Mouse (Mus musculus): Measurements from ENCODE around the gene Abr. TPM values are rescaled to one million over a fixed set of nuclear protein-coding genes. Genes with fewer than 3 reads are reported as not detected.
A peak's percentile ranks its signal among the peaks of the same experiment; 100 is the strongest.

The Abr gene
- polyA plus RNA-seq, 1 experiment from 2014 or later = 37.5 TPM

- 17% methylated on average over 4 of the region's 4 CpGs for WGBS
Observed at GRCm38 (mm10) chr11:76525646-76526351, 96.3 kb downstream of the Abr start.

GRCm38 (mm10) chr11:76524947-76525346 lies 97.2 kb downstream of the Abr start:
- no peak overlapping the region for H3K9ac ChIP-seq
- peaks cover 8% of the 10 kb centered on the region for H3K27me3 ChIP-seq
- no peaks in the 10 kb centered on the region for H3K9me3 ChIP-seq
- H3K4me1 ChIP-seq = peaks cover 45% of the 10 kb centered on the region
- H3K4me2 ChIP-seq (replicated peaks) = peak overlapping the region; percentile 25
- 0 out of 2 replicates have a peak, but pooled peaks have one; percentile 17 for ATAC-seq (ENCODE audit: low FRiP score, low read depth)
- 3% methylated on average over 8 of the region's 8 CpGs for WGBS
- no peak overlapping the region for H3K27ac ChIP-seq
- H3K4me3 ChIP-seq = no peak overlapping the region
- 0 out of 2 replicates have a peak, but pooled peaks cover 3% of the 10 kb centered on the region for H3K36me3 ChIP-seq

More at GRCm38 (mm10) chr11:76525646-76526351, 96.3 kb downstream of the Abr start:
- Histone ChIP-seq H3K9ac (no peak overlapping the region), H3K9me3 (no peaks in the 10 kb centered on the region), H3K4me3 (no peak overlapping the region), H3K4me1 (peaks cover 45% of the 10 kb centered on the region), H3K36me3 (0 out of 2 replicates have a peak, but pooled peaks cover 3% of the 10 kb centered on the region), H3K27ac (peak overlapping the region; percentile 40; the same call in 1 of the 2 replicates), H3K27me3 (peaks cover 8% of the 10 kb centered on the region), H3K4me2 (replicated peaks) (peak overlapping the region; percentile 25)
- peak; percentile 74 for ATAC-seq (ENCODE audit: low FRiP score, low read depth)

GRCm38 (mm10) chr11:76523356-76523755 lies 98.8 kb downstream of the Abr start:
- Histone ChIP-seq H3K4me3 (no peak overlapping the region), H3K36me3 (0 out of 2 replicates have a peak, but pooled peaks cover 3% of the 10 kb centered on the region), H3K9ac (no peak overlapping the region), H3K9me3 (no peaks in the 10 kb centered on the region), H3K27me3 (peaks cover 4% of the 10 kb centered on the region; the same call in 1 of the 2 replicates), H3K27ac (no peak overlapping the region), H3K4me1 (peaks cover 32% of the 10 kb centered on the region), H3K4me2 (replicated peaks) (no peak overlapping the region)
- 41% methylated on average over 4 of the region's 4 CpGs for WGBS
- ATAC-seq (ENCODE audit: low FRiP score, low read depth) = no peak

- peaks cover 23% of the 10 kb centered on the region for H3K4me1 ChIP-seq
- 0 out of 2 replicates have a peak, but pooled peaks cover 3% of the 10 kb centered on the region for H3K36me3 ChIP-seq
- no peak overlapping the region for H3K4me3 ChIP-seq
- no peaks in the 10 kb centered on the region for H3K9me3 ChIP-seq
- no peak overlapping the region for H3K9ac ChIP-seq
- WGBS = 90% methylated on average over 6 of the region's 6 CpGs
- no peaks in the 10 kb centered on the region for H3K27me3 ChIP-seq
- no peak overlapping the region for H3K4me2 ChIP-seq (replicated peaks)
- H3K27ac ChIP-seq = no peak overlapping the region
- no peak for ATAC-seq (ENCODE audit: low FRiP score, low read depth)
Observed at GRCm38 (mm10) chr11:76520889-76521288, 101.2 kb downstream of the Abr start.

- Histone ChIP-seq H3K9me3 (no peaks in the 10 kb centered on the region), H3K4me3 (no peak overlapping the region), H3K36me3 (0 out of 2 replicates have a peak, but pooled peaks cover 3% of the 10 kb centered on the region), H3K27ac (no peak overlapping the region), H3K4me1 (peaks cover 28% of the 10 kb centered on the region), H3K9ac (no peak overlapping the region), H3K27me3 (no peaks in the 10 kb centered on the region), H3K4me2 (replicated peaks) (no peak overlapping the region)
- WGBS = 87% methylated on average over 5 of the region's 5 CpGs
- no peak for ATAC-seq (ENCODE audit: low FRiP score, low read depth)
Observed at GRCm38 (mm10) chr11:76518613-76519012, 103.5 kb downstream of the Abr start.

- Histone ChIP-seq H3K27ac (no peak overlapping the region), H3K4me3 (no peak overlapping the region), H3K4me2 (replicated peaks) (no peak overlapping the region), H3K36me3 (0 out of 2 replicates have a peak, but pooled peaks cover 3% of the 10 kb centered on the region), H3K27me3 (no peaks in the 10 kb centered on the region), H3K4me1 (peaks cover 23% of the 10 kb centered on the region), H3K9me3 (no peaks in the 10 kb centered on the region), H3K9ac (no peak overlapping the region)
- 92% methylated on average over 4 of the region's 4 CpGs for WGBS
- no peak for ATAC-seq (ENCODE audit: low FRiP score, low read depth)
Observed at GRCm38 (mm10) chr11:76518125-76518524, 104.0 kb downstream of the Abr start.

GRCm38 (mm10) chr11:76516951-76517350 lies 105.2 kb downstream of the Abr start:
- Histone ChIP-seq H3K9me3 (no peaks in the 10 kb centered on the region), H3K27ac (no peak overlapping the region), H3K36me3 (0 out of 2 replicates have a peak, but pooled peaks cover 3% of the 10 kb centered on the region), H3K9ac (no peak overlapping the region), H3K27me3 (no peaks in the 10 kb centered on the region), H3K4me1 (peaks cover 19% of the 10 kb centered on the region), H3K4me3 (no peak overlapping the region), H3K4me2 (replicated peaks) (no peak overlapping the region)
- ATAC-seq (ENCODE audit: low FRiP score, low read depth) = no peak
- 48% methylated on average over 3 of the region's 3 CpGs for whole genome bisulfite sequencing

- Histone ChIP-seq H3K27ac (peak overlapping the region; percentile 28; the same call in 1 of the 2 replicates), H3K4me2 (replicated peaks) (no peak overlapping the region)
- no peak for ATAC-seq (ENCODE audit: low FRiP score, low read depth)
Observed at GRCm38 (mm10) chr11:76515123-76515522, 107.0 kb downstream of the Abr start.

GRCm38 (mm10) chr11:76510977-76511376 lies 111.1 kb downstream of the Abr start:
- H3K9me3 ChIP-seq = no peaks in the 10 kb centered on the region
- no peak overlapping the region for H3K4me2 ChIP-seq (replicated peaks)
- no peak overlapping the region for H3K9ac ChIP-seq
- ATAC-seq (ENCODE audit: low FRiP score, low read depth) = no peak
- WGBS = 63% methylated on average over 4 of the region's 4 CpGs
- H3K27ac ChIP-seq = no peak overlapping the region
- H3K4me3 ChIP-seq = no peak overlapping the region
- H3K36me3 ChIP-seq = no peaks in the 10 kb centered on the region
- no peaks in the 10 kb centered on the region for H3K27me3 ChIP-seq
- H3K4me1 ChIP-seq = peaks cover 54% of the 10 kb centered on the region

More at GRCm38 (mm10) chr11:76515123-76515522, 107.0 kb downstream of the Abr start:
- H3K4me1 ChIP-seq = peaks cover 25% of the 10 kb centered on the region
- H3K9me3 ChIP-seq = no peaks in the 10 kb centered on the region
- H3K9ac ChIP-seq = no peak overlapping the region
- H3K27me3 ChIP-seq = no peaks in the 10 kb centered on the region
- 64% methylated on average over 11 of the region's 11 CpGs for WGBS
- H3K36me3 ChIP-seq = no peaks in the 10 kb centered on the region
- H3K4me3 ChIP-seq = no peak overlapping the region

- Histone ChIP-seq H3K27ac (no peak overlapping the region), H3K4me2 (replicated peaks) (no peak overlapping the region)
- ATAC-seq (ENCODE audit: low FRiP score, low read depth) = no peak
Observed at GRCm38 (mm10) chr11:76509751-76510723, 112.1 kb downstream of the Abr start.

GRCm38 (mm10) chr11:76508831-76509595 lies 113.1 kb downstream of the Abr start:
- H3K27me3 ChIP-seq = no peaks in the 10 kb centered on the region
- H3K9me3 ChIP-seq = no peaks in the 10 kb centered on the region
- peaks cover 7% of the 10 kb centered on the region; the same call in 1 of the 2 replicates for H3K36me3 ChIP-seq
- H3K9ac ChIP-seq = peak overlapping the region; percentile 25; the same call in 1 of the 2 replicates
- H3K4me3 ChIP-seq = no peak overlapping the region
- no peak for ATAC-seq (ENCODE audit: low FRiP score, low read depth)
- H3K4me2 ChIP-seq (replicated peaks) = no peak overlapping the region
- H3K4me1 ChIP-seq = peaks cover 36% of the 10 kb centered on the region
- no peak overlapping the region for H3K27ac ChIP-seq
- WGBS = 86% methylated on average over 32 of the region's 32 CpGs

More at GRCm38 (mm10) chr11:76509751-76510723, 112.1 kb downstream of the Abr start:
- Histone ChIP-seq H3K36me3 (peaks cover 4% of the 10 kb centered on the region; the same call in 1 of the 2 replicates), H3K4me1 (peaks cover 47% of the 10 kb centered on the region), H3K4me3 (no peak overlapping the region), H3K9me3 (no peaks in the 10 kb centered on the region), H3K27me3 (no peaks in the 10 kb centered on the region), H3K9ac (no peak overlapping the region)
- 73% methylated on average over 13 of the region's 13 CpGs for WGBS
